13 mouse cellular contexts compared by ENCODE assay signal in genomic region chr6:41061085-41061484, GRCm38 (mm10). TPM values are rescaled to one million over a fixed set of nuclear protein-coding genes. Genes with fewer than 3 reads are reported as not detected.
DNase-seq lines count a peak whose midpoint lies in the region; ATAC-seq and TF ChIP-seq lines count a peak whose summit lies in the region.
"Had no signal": no experiment of that assay in that cellular context is flagged by ENCODE, and none has a peak within 500 bp of the region (broad histone marks: within the 10 kb centered on the region; RNA-seq: fewer than 3 reads in every experiment).

No protein-coding gene starts in this region.

- peak; percentile 14 for TF ChIP-seq RAD21 in CH12.LX (IDR thresholded peaks at IDR 0.05; ENCODE audit: low read depth, low read length)

- TF ChIP-seq CTCF in liver, embryonic 14.5 days (IDR thresholded peaks at IDR 0.05; ENCODE audit: low read depth) = peak; percentile 25; the same call in 1 of the 2 replicates
- TF ChIP-seq CTCF in CH12.LX (conservative IDR thresholded peaks at IDR 0.05 in 1 of 2, IDR thresholded peaks at IDR 0.05 in 1 of 2; ENCODE audit: low read depth in 2 of 2, low read length in 2 of 2) = peak in 1 of 2 experiments; percentile 37; a peak in 2 of 4 replicates

- no peak overlapping the region for H3K27ac ChIP-seq in liver, embryonic 14.5 days
- H3K27ac ChIP-seq in liver, embryonic 11.5 days (ENCODE audit: low read depth, low read length) = no peak overlapping the region
- no peak overlapping the region for H3K27ac ChIP-seq in CH12.LX (ENCODE audit: insufficient read depth, low read depth)
- no peak overlapping the region for H3K27ac ChIP-seq in midbrain, embryonic 16.5 days (ENCODE audit: low read length)
- H3K27ac ChIP-seq: forebrain, embryonic 13.5 days; heart, embryonic 10.5 days; hindbrain, embryonic 15.5 days; limb, embryonic 13.5 days; macrophage had no signal

- dilution Hi-C loops in CH12.LX (cut with MboI; ENCODE audit: extremely low pct_ligation_motif_present, extremely low pct_unique_long_range_greater_than_20kb, low sequenced_read_pairs) = no loop called here

- no peaks in the 10 kb centered on the region for H3K9me3 ChIP-seq in liver, embryonic 14.5 days (ENCODE audit: control insufficient read depth, low read length)
- H3K9me3 ChIP-seq in liver, embryonic 11.5 days (ENCODE audit: control insufficient read depth, low read length) = no peaks in the 10 kb centered on the region
- no peaks in the 10 kb centered on the region for H3K9me3 ChIP-seq in CH12.LX (replicated peaks; ENCODE audit: low read length)
- H3K9me3 ChIP-seq in midbrain, embryonic 16.5 days (replicated peaks; ENCODE audit: control insufficient read depth, low read length, poor library complexity, severe bottlenecking) = no peaks in the 10 kb centered on the region
- H3K9me3 ChIP-seq: forebrain, embryonic 13.5 days; heart, embryonic 10.5 days; hindbrain, embryonic 15.5 days; limb, embryonic 13.5 days had no signal

- H3K4me2 ChIP-seq in liver, embryonic 14.5 days (ENCODE audit: low read depth) = no peak overlapping the region
- no peak overlapping the region for H3K4me2 ChIP-seq in liver, embryonic 11.5 days
- H3K4me2 ChIP-seq in CH12.LX (ENCODE audit: insufficient read depth, low read depth, poor library complexity, severe bottlenecking) = no peak overlapping the region
- H3K4me2 ChIP-seq in midbrain, embryonic 16.5 days (ENCODE audit: low read length) = no peak overlapping the region
- H3K4me2 ChIP-seq: forebrain, embryonic 13.5 days; hindbrain, embryonic 15.5 days; limb, embryonic 13.5 days had no signal

- 57% methylated on average over 5 of the region's 5 CpGs for WGBS in liver, embryonic 14.5 days (ENCODE audit: insufficient replicate concordance)
- WGBS in liver, embryonic 11.5 days = 66% methylated on average over 5 of the region's 5 CpGs
- 70% methylated on average over 5 of the region's 5 CpGs for WGBS in midbrain, embryonic 16.5 days

- no peaks in the 10 kb centered on the region for H3K27me3 ChIP-seq in liver, embryonic 14.5 days (ENCODE audit: control insufficient read depth, insufficient read depth, low read length)
- no peaks in the 10 kb centered on the region for H3K27me3 ChIP-seq in liver, embryonic 11.5 days (replicated peaks; ENCODE audit: control insufficient read depth, insufficient read depth, low read length)
- no peaks in the 10 kb centered on the region for H3K27me3 ChIP-seq in CH12.LX (replicated peaks)
- no peaks in the 10 kb centered on the region for H3K27me3 ChIP-seq in midbrain, embryonic 16.5 days (ENCODE audit: control insufficient read depth, insufficient read depth, low read depth, low read length)
- H3K27me3 ChIP-seq: forebrain, embryonic 13.5 days; hindbrain, embryonic 15.5 days; limb, embryonic 13.5 days had no signal

- H3K9ac ChIP-seq in liver, embryonic 14.5 days (replicated peaks) = no peak overlapping the region
- no peak overlapping the region for H3K9ac ChIP-seq in liver, embryonic 11.5 days (ENCODE audit: low read depth, low read length)
- H3K9ac ChIP-seq in CH12.LX (ENCODE audit: insufficient read depth, low read depth) = no peak overlapping the region
- H3K9ac ChIP-seq in midbrain, embryonic 16.5 days (ENCODE audit: low read depth, low read length) = no peak overlapping the region
- H3K9ac ChIP-seq: forebrain, embryonic 13.5 days; hindbrain, embryonic 15.5 days; limb, embryonic 13.5 days had no signal

- no peak overlapping the region for H3K4me3 ChIP-seq in liver, embryonic 14.5 days (ENCODE audit: insufficient read depth in 1 of 2, low read depth in 2 of 2, low read length in 2 of 2)
- H3K4me3 ChIP-seq in liver, embryonic 11.5 days (ENCODE audit: low read depth, low read length) = no peak overlapping the region
- H3K4me3 ChIP-seq in CH12.LX (replicated peaks in 1 of 3; ENCODE audit: low read depth in 2 of 3, low read length in 2 of 3, poor library complexity in 1 of 3) = no peak overlapping the region
- H3K4me3 ChIP-seq in midbrain, embryonic 16.5 days (ENCODE audit: low read depth, low read length) = no peak overlapping the region
- H3K4me3 ChIP-seq: forebrain, embryonic 13.5 days; heart, embryonic 10.5 days; hindbrain, embryonic 15.5 days; limb, embryonic 13.5 days had no signal

- in situ Hi-C loops in CH12.LX (cut with MboI; ENCODE audit: low pct_ligation_motif_present, low pct_unique_long_range_greater_than_20kb, low sequenced_read_pairs) = no loop called here

- no peaks in the 10 kb centered on the region for H3K79me2 ChIP-seq in CH12.LX (replicated peaks; ENCODE audit: control insufficient read depth, extremely low read depth, insufficient read depth, poor library complexity, severe bottlenecking)

- no peak for ATAC-seq in liver, embryonic 14.5 days (ENCODE audit: insufficient read depth)
- ATAC-seq in liver, embryonic 11.5 days (replicated peaks; ENCODE audit: low FRiP score) = no peak
- ATAC-seq in midbrain, embryonic 16.5 days = no peak
- ATAC-seq: forebrain, embryonic 13.5 days had no signal

- no peak for TF ChIP-seq POLR2A in CH12.LX (IDR thresholded peaks at IDR 0.05; ENCODE audit: low read depth, low read length)

- H3K4me1 ChIP-seq in liver, embryonic 14.5 days (replicated peaks; ENCODE audit: control insufficient read depth in 2 of 2, insufficient read depth in 2 of 2, low read length in 1 of 2) = no peaks in the 10 kb centered on the region
- H3K4me1 ChIP-seq in liver, embryonic 11.5 days (replicated peaks; ENCODE audit: control insufficient read depth, insufficient read depth, low read length) = no peaks in the 10 kb centered on the region
- H3K4me1 ChIP-seq in CH12.LX (ENCODE audit: control insufficient read depth in 1 of 2, insufficient read depth in 2 of 2) = peaks cover 0 to 6% of the 10 kb centered on the region in 2 experiments; a peak in 2 of 4 replicates
- H3K4me1 ChIP-seq in midbrain, embryonic 16.5 days (ENCODE audit: control insufficient read depth, insufficient read depth, low read length) = no peaks in the 10 kb centered on the region
- H3K4me1 ChIP-seq: forebrain, embryonic 13.5 days; heart, embryonic 10.5 days; hindbrain, embryonic 15.5 days; limb, embryonic 13.5 days had no signal

- DNase-seq in liver, embryonic 14.5 days (ENCODE audit: low read depth in 3 of 3, low spot score in 3 of 3) = no peak
- no peak for DNase-seq in liver, embryonic 11.5 days (ENCODE audit: low spot score)
- DNase-seq in CH12.LX (ENCODE audit: extremely low read depth) = no peak
- peak; percentile 13 for DNase-seq in T-cell, adult 2 months (ENCODE audit: low spot score)
- peak; percentile 38 to 64 for DNase-seq in thymus, postnatal 10 days (ENCODE audit: low spot score in 2 of 2)
- no peak for DNase-seq in urinary bladder, postnatal 36 days (ENCODE audit: low spot score in 2 of 2)
- DNase-seq: kidney, postnatal 36 days had no signal

- no peaks in the 10 kb centered on the region for H3K36me3 ChIP-seq in liver, embryonic 14.5 days (replicated peaks; ENCODE audit: control insufficient read depth, insufficient read depth, low read depth)
- H3K36me3 ChIP-seq in liver, embryonic 11.5 days (ENCODE audit: control insufficient read depth, insufficient read depth, low read length) = no peaks in the 10 kb centered on the region
- H3K36me3 ChIP-seq in CH12.LX (replicated peaks in 1 of 2; ENCODE audit: control insufficient read depth in 1 of 2, insufficient read depth in 1 of 2, low read length in 1 of 2) = no peaks in the 10 kb centered on the region
- H3K36me3 ChIP-seq in midbrain, embryonic 16.5 days (ENCODE audit: control insufficient read depth, insufficient read depth, low read length) = no peaks in the 10 kb centered on the region
- H3K36me3 ChIP-seq: heart, embryonic 10.5 days; hindbrain, embryonic 15.5 days; limb, embryonic 13.5 days had no signal

- TF ChIP-seq EP300 in liver, embryonic 14.5 days (IDR thresholded peaks at IDR 0.05; ENCODE audit: low read depth) = no peak
- TF ChIP-seq EP300 in CH12.LX (IDR thresholded peaks at IDR 0.05; ENCODE audit: low read length) = no peak

TF ChIP-seq in CH12.LX, 34 proteins besides CTCF, POLR2A, EP300 and RAD21:
- TF ChIP-seq MAZ (IDR thresholded peaks at IDR 0.05; ENCODE audit: low read depth, low read length) = no peak
- no peak for TF ChIP-seq IRF4 (IDR thresholded peaks at IDR 0.05; ENCODE audit: low read depth, low read length)
- no peak for TF ChIP-seq JUND (conservative IDR thresholded peaks at IDR 0.05; ENCODE audit: low read depth, low read length)
- TF ChIP-seq KAT2A (IDR thresholded peaks at IDR 0.05; ENCODE audit: insufficient replicate concordance, low read length) = no peak
- no peak for TF ChIP-seq TBP (conservative IDR thresholded peaks at IDR 0.05; ENCODE audit: low read depth, low read length)
- TF ChIP-seq SMC3 (IDR thresholded peaks at IDR 0.05; ENCODE audit: low read depth, low read length) = no peak
- no peak for TF ChIP-seq MAFK (IDR thresholded peaks at IDR 0.05; ENCODE audit: insufficient replicate concordance, low read length)
- TF ChIP-seq ZNF384 (IDR thresholded peaks at IDR 0.05; ENCODE audit: low read depth, low read length) = no peak

RNA-seq across cellular contexts. Expression of gene 2210010C04Rik, which starts 25.8 kb away (rescaled TPM):
- polyA plus RNA-seq in liver, embryonic 14.5 days (2012; rRNA removed) = not detected in 2 replicates
- polyA plus RNA-seq in liver, embryonic 14.5 days (2014; fragmentation: Nextera tagmentation; extraction: Ambion mirVana) = not detected in 2 replicates
- not detected in 2 replicates for polyA plus RNA-seq in liver, embryonic 11.5 days (2014; fragmentation: Nextera tagmentation; extraction: Ambion mirVana)
- total RNA-seq in CH12.LX (2012; rRNA removed) (not detected in 2 replicates), CH12.LX (2014; rRNA removed) (not detected in 2 replicates)
- not detected in 2 replicates for polyA plus RNA-seq in CH12.LX (2012; ENCODE audit: insufficient read length, low read depth)
- polyA plus RNA-seq in midbrain, embryonic 16.5 days (2015; fragmentation: Nextera tagmentation; extraction: Ambion mirVana) = not detected in 2 replicates
- polyA plus RNA-seq: forebrain, embryonic 13.5 days; heart, embryonic 10.5 days; hindbrain, embryonic 15.5 days; limb, embryonic 13.5 days; macrophage had no signal

Comparison
In these comparisons a context has a peak if more than half of its experiments do, and no peak if none do; other contexts are left out.
1. DNase-seq: peak in T-cell, adult 2 months (single experiment) and thymus, postnatal 10 days (2 of 2); none in liver, embryonic 14.5 days (0 of 3), liver, embryonic 11.5 days (single experiment), CH12.LX (single experiment) and urinary bladder, postnatal 36 days (0 of 2).